31 mouse cellular contexts compared by ENCODE assay signal in the genomic region with DNA sequence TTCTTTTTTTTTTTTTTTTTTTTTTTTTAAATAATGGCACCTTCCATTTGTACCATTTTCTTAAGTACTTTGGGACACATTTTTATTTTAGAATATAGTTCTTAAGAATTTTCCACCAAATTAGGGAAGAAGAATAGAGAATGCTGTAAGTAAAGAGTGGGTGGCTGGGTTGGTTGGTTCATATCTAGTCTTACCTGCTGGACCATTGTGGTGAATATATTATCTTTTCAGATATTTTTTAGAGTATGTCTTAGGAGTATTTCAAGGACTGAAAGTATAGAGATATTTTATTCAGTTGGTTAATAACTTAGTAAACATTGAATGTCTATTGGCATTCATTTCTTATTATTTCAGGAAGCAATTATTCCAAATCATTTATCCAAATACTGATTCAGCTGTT.
"Had no signal": no experiment of that assay in that cellular context is flagged by ENCODE, and none has a peak within 500 bp of the region (broad histone marks: within the 10 kb centered on the region; RNA-seq: fewer than 3 reads in every experiment).

No protein-coding gene starts in this region.

- ATAC-seq: liver, embryonic 12.5 days; liver, postnatal 0 days; lung, postnatal 0 days; midbrain, embryonic 15.5 days; midbrain, embryonic 16.5 days had no signal

- H3K27ac ChIP-seq: limb, embryonic 10.5 days; limb, embryonic 12.5 days; limb, embryonic 13.5 days; limb, embryonic 15.5 days; liver, embryonic 12.5 days; liver, embryonic 13.5 days; liver, embryonic 14.5 days; liver, embryonic 15.5 days; lung, embryonic 15.5 days; macrophage; midbrain, embryonic 10.5 days; midbrain, embryonic 12.5 days; midbrain, embryonic 15.5 days; neural tube, embryonic 12.5 days had no signal

- H3K27me3 ChIP-seq: limb, embryonic 12.5 days; limb, embryonic 13.5 days; limb, embryonic 15.5 days; liver, embryonic 12.5 days; liver, embryonic 13.5 days; liver, embryonic 15.5 days; lung, embryonic 15.5 days; megakaryocyte, embryonic 14.5 days; midbrain, embryonic 12.5 days; midbrain, embryonic 15.5 days; neural tube, embryonic 12.5 days had no signal

- H3K4me1 ChIP-seq: limb, embryonic 10.5 days; limb, embryonic 12.5 days; limb, embryonic 13.5 days; limb, embryonic 15.5 days; liver, embryonic 12.5 days; liver, embryonic 13.5 days; liver, embryonic 15.5 days; lung, embryonic 15.5 days; megakaryocyte, embryonic 14.5 days; midbrain, embryonic 10.5 days; midbrain, embryonic 12.5 days; midbrain, embryonic 15.5 days; neural tube, embryonic 12.5 days had no signal

- H3K4me2 ChIP-seq: limb, embryonic 12.5 days; limb, embryonic 13.5 days; limb, embryonic 15.5 days; liver, embryonic 11.5 days; liver, embryonic 12.5 days; liver, embryonic 13.5 days; liver, embryonic 15.5 days; lung, embryonic 14.5 days; lung, embryonic 15.5 days; midbrain, embryonic 11.5 days; midbrain, embryonic 12.5 days; midbrain, embryonic 15.5 days; neural tube, embryonic 12.5 days had no signal

- H3K4me3 ChIP-seq: limb, embryonic 10.5 days; limb, embryonic 12.5 days; limb, embryonic 13.5 days; limb, embryonic 15.5 days; liver, embryonic 12.5 days; liver, embryonic 13.5 days; liver, embryonic 15.5 days; lung, embryonic 15.5 days; megakaryocyte, embryonic 14.5 days; midbrain, embryonic 10.5 days; midbrain, embryonic 12.5 days; midbrain, embryonic 15.5 days; myocyte; neural tube, embryonic 12.5 days had no signal

- H3K9me3 ChIP-seq: limb, embryonic 10.5 days; limb, embryonic 12.5 days; limb, embryonic 13.5 days; limb, embryonic 15.5 days; liver, embryonic 12.5 days; liver, embryonic 13.5 days; liver, embryonic 15.5 days; lung, embryonic 15.5 days; megakaryocyte, embryonic 14.5 days; midbrain, embryonic 10.5 days; midbrain, embryonic 12.5 days; midbrain, embryonic 15.5 days; neural tube, embryonic 12.5 days had no signal

- DNase-seq: left cerebral cortex, postnatal 4 days; liver; liver, embryonic 13.5 days; liver, postnatal 0 days; lung, adult 18-20 months; lung, adult 2 months; lung, embryonic 14.5 days; lung, postnatal 10 days; lung, postnatal 14 days; lung, postnatal 36 days; lung, postnatal 4 days; midbrain, embryonic 14.5 days had no signal

- H3K9ac ChIP-seq: limb, embryonic 12.5 days; limb, embryonic 13.5 days; limb, embryonic 15.5 days; liver, embryonic 12.5 days; liver, embryonic 13.5 days; liver, embryonic 14.5 days; liver, embryonic 15.5 days; liver, postnatal 0 days; lung, embryonic 14.5 days; lung, embryonic 15.5 days; midbrain, embryonic 12.5 days; midbrain, embryonic 15.5 days; neural tube, embryonic 12.5 days had no signal

- H3K36me3 ChIP-seq: limb, embryonic 13.5 days; midbrain, embryonic 12.5 days; midbrain, embryonic 15.5 days; neural tube, embryonic 12.5 days had no signal
